Mouse (Mus musculus) cerebellum, adult (tissue): Measurements from ENCODE around the gene Rhog.

ENCODE experiments used
- ATAC-seq: cut with Nextera tagmentation; 2 replicates; pipeline ENCODE4 v1.9.2; 2017; ENCODE audit warnings: mild to moderate bottlenecking, moderate library complexity, mixed read lengths; ENCODE audit not compliant: insufficient number of reproducible peaks, low FRiP score, low TSS enrichment

Rhog gene

GRCm38 (mm10) chr7:102223883-102224738 is 31.7 kb downstream of the Rhog start:
- no peak for ATAC-seq

GRCm38 (mm10) chr7:102222830-102223556 is 32.9 kb downstream of the Rhog start:
- peak; percentile 53; the same call in 1 of the 2 replicates for ATAC-seq

DNA sequence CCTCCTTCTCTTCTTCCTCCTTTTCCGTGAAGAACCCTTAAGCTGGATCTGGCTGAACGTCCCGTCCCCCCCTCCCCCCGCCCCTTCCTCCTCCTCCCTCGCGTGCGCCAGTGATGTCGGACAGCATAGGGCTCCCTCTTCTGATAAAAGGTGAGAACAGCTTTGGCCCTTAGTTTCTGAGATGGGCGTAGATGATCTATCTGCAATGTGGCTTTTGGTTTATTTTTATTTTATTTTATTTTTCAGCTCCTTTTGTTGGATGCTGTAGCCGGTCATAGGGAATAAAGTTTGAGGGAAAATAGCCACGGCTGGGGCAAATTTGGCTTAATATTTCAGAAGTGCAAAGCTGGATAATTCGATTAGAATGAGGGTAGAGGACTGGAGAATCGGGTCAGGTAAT is 33.5 kb downstream of the Rhog start:
- peak; percentile 48; the same call in 1 of the 2 replicates for ATAC-seq

- ATAC-seq, result no peak
Measured at GRCm38 (mm10) chr7:102221899-102222298, 34.0 kb downstream of the Rhog start.

DNA sequence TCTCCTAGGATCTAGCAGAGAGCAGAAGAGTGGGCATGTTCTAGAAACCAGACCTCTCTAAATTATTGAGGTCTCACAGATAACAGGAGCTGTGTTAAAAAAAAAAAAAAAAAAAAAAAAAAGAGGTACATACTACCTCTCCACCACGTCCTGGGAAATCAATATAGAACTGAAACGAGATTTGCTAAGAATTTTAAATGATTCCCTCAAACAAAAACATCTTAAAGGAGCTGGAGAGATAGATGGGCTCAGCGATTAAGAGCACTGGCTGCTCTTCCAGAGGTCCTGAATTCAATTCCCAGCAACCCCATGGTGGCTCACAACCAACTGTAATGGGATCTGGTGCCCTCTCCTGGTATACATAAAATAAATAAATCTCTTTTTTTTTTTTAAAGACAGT is 44.8 kb downstream of the Rhog start:
- ATAC-seq, result no peak

GRCm38 (mm10) chr7:102209756-102210721 is 45.8 kb downstream of the Rhog start, which contains the start of the genes Nup98 and Pgap2:
TSS of gene Nup98 (minus strand) at chr7:102210176.
TSS of gene Pgap2 (plus strand) at chr7:102210208.
- ATAC-seq, result peak; percentile 99

DNA sequence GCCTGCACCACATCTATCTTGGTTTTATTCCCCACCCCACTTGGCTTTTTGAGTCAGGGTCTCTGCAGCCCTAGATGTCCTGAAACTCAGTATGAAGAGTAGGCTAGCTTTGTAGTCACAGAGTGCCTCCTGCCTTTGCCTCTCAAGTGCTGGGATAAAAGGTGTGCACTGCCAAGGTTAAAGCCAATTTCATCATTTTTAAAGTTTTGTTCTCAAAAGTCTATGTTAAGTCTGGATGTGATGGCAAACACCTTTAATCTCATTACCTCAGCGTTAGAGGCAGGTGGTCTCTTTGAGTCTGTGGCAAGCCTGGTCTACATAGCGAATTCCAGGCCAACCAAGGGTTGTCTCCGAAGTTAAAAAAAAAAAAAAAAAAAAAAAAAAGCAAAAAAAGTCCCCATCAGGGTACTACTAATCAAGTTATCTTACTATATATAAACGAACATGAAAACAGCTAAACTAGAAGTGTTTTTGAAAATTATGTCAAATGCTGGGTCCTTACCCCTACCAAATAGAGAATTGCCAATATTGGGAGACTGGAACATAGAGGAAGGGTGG is 47.0 kb downstream of the Rhog start:
- no peak for ATAC-seq

DNA sequence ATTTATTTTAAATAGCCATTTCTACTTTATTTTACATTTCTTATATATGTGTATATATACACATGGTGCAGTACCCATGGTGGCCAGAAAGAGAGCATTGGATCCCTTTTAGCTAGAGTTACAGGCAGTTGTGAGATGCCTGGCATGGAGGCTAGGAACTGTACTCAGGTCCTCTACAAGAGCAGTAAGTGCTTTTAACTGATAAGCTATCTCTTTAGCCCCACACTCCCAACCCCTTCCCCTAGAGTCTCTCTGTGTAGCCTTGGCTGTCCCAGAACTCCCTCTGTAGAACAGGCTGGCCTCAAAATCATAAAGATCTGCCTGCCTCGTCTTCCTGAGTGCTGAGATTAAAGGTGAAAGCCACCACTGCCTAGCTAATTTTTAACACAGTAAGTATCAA is 50.2 kb downstream of the Rhog start:
- ATAC-seq, result no peak

DNA sequence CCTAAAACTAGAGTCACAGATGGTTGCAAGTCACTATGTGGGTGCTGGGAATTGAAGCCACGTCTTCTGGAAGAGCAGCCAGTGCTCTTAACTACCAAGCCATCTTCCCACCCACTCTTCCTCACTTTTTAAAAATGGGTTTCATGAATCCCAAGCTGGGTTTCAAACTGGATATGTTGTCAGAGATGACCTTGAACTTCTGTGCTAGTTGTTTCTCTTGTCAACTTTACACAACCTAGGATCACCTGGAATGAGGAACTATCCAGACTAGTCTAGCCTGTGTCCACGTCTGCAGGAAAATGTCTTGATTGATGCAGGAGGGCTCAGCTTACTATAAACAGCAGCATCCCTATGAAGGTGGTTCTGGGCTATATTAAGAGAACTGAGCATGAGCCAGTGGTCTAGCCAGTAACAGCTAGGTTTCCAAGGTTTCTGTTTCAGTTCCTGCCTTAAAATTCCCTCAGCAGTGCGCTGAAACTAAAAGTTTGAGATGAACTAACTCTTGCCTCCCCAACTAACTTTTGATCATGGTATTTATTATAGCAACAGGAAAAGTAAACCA is 51.5 kb downstream of the Rhog start:
- ATAC-seq, result no peak

DNA sequence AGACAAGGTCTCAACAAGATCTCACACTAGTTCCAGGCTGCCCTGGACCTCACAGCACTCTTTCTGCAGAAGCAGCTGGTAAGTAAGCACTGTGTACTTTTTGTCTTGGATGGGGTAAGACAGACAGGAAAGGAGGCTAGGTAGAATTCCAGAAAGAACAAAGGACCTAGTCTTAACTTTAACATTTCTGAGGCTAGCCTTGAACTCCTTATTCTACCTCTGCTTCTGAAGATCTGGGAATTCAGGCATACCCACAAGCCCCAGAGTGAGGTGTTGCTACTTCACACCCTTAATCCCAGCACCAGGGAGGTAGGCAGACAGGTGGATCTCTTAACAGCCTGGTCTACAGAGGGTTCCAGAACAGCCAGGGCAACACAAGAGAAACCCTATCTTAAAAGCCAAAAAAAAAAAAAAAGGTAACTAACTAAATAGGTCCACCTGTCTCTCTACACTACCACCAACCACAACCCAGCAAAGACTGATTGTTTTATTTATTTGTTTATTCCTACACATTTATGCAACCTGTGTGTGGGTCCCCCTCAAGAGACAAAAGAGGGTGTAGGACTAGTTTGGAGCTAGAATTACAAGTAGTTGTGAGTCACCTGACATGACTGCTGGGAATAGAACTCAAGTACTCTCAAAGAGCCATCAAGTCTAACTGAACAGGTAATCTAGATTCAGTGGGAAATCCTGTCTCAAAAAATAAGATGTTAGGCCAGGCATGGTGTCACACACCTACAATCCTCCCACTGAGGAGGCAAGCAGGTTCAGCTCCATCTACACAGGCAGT is 54.7 kb downstream of the Rhog start:
- ATAC-seq, result no peak

- ATAC-seq, result no peak
Measured at GRCm38 (mm10) chr7:102200576-102200975, 55.3 kb downstream of the Rhog start.

DNA sequence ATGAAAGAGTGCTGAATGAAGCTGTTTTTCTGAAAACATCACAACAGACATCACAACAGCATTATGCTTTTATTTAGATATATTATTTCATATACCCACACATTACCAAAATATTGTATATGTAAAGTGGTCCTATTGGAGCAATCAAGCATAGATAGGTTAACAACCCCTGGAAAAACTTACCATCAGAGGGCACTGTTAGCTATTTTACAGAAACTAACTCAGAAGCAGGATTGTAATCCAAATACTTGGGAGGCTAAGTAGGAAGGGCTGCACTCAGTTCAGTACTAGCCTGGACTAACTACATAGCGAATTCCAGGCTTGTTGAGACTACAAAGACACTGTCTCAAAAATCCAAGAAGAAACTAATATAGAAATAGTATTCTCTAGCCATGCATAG is 63.5 kb downstream of the Rhog start:
- ATAC-seq, result no peak
